Mouse (Mus musculus): ENCODE measurements around the gene 3110082J24Rik. TPM values are rescaled to one million over a fixed set of nuclear protein-coding genes. Genes with fewer than 3 reads are reported as not detected.

3110082J24Rik gene
- total RNA-seq (2021) = 1 to 10 TPM; 1.4 to 3.0 TPM
- long read RNA-seq, experiment 1 = 0 reads
- long read RNA-seq, experiment 2, partial matches to known transcripts = 0 of 2 reads
- long read RNA-seq, experiment 2, other reads (novel, unspliced or antisense) = 2 of 2 reads

DNA sequence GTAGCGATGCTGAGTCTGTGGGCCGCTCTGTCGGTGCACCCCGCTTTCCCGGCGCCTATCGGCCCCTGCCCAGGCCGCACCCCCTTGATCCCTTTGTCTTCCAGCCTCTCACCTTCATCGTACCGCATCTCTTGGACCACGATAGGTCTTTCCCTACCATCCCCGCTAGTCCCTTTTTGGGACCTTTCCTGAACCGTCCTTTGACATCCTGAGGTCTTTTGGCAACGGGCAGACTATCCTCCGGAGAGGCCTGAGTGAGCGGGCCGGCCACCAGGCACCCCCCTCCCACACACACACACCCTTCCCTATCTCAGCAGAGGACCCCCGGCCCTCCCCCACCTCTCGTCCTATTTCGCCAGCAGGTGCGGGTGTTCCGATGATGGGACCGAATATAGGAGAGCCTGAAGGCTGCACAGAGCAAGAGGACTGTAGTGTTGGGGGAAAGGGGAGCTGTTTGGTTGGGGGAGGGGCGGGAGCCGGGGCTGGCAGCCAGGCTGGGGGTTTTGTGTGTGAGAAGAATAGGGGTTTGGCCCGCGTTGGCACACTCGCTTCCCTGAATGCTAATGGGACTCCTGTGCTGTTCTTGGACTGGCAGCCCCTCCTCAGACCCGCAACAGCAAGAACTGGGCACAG, at the start of gene 3110082J24Rik:
3110082J24Rik (minus strand) TSS at position 419 of the 633 bp plus-strand sequence.
- H3K27ac ChIP-seq = peak within 1 kb of the TSS; percentile 63
- intact Hi-C loops (cut with DNase I) = no loop called here
- DNase-seq (ENCODE audit: extremely low spot score in 1 of 2, low spot score in 2 of 2) = peak; percentile 18 to 48
- no peak for TF ChIP-seq CTCF (IDR thresholded peaks at IDR 0.05)
- H3K4me3 ChIP-seq = peak within 1 kb of the TSS; percentile 49

DNA sequence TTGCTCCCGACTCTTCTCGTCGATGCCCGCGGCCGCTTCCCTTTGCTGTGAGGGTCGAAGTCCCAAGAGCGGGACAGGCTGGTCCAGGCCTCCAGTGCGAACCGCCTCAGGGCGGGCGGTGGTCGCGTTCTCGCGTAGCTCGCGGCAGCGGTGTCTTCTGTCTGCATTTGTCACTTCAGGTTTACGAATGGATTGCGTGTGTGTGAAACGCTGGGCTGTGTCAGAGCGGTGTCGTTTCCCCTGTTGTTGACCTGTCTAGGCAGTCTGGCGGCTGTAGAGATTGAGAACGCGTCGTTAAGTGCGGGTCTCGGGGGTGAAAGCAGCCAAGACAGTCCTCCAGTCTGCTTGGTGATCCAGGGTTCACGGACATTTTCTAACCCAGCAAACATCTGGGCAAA, 49.5 kb upstream of the 3110082J24Rik start:
- TF ChIP-seq CTCF (IDR thresholded peaks at IDR 0.05) = no peak
- Histone ChIP-seq H3K4me3 (peak overlapping the region; percentile 99), H3K27ac (peak overlapping the region; percentile 100)
- intact Hi-C loops (cut with DNase I) = no loop called here
- no peak for DNase-seq (ENCODE audit: extremely low spot score in 1 of 2, low spot score in 2 of 2)

DNA sequence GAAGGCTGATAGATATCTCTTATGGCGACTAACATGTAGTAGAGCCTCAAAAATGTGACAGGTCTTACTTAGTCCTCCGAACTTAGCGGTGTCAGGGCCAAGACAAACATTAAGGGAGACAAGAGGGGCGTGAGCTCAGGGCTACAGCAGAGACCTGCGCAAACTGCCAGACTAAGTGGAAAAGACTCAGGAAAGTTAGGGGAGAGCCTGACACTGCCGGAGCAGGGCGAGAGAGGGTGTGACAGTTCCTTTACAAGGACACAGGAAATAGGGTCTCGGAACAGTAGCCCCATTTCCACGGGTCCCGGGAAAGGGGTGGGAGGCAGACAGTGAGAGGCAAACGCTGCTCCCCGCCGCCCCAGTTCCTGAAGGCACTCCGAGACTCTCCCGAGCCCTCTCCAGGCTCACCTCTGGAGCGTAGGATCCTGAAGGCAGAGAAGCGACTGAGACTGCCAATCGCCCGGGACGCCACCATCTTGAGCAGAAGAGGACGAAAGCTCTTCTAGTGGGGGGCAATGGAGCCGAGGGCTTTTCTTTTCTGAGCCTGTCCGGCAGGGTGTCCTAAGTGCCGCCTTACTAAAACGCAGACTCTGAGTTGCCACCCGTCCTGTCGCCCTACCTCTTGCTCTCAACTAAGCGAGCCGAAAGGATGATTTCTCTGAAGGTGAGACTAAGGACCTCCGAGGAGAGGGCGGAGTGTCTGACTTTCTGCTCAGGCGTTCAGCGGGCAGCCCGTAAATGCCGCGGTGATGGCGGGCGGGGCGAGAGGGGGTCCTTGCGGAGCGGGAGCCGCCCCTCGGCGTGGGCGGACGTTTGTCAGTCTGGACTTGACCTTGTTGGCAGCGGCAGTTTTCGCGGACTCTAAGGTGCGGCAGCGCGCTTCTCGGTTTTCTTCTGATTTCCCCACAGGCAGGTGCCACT, 48.8 kb upstream of the 3110082J24Rik start, which contains the start of the genes Hadha and Hadhb:
Hadha (minus strand) TSS at position 689 of the 921 bp plus-strand sequence.
Hadhb (plus strand) TSS at position 775 of the 921 bp plus-strand sequence.
- intact Hi-C loops (cut with DNase I) = no loop called here
- peak; percentile 19; the same call in 1 of the 2 replicates for TF ChIP-seq CTCF (IDR thresholded peaks at IDR 0.05)
- H3K4me3 ChIP-seq = peak within 1 kb of the TSS; percentile 99
- H3K27ac ChIP-seq = peak within 1 kb of the TSS; percentile 100
- DNase-seq (ENCODE audit: extremely low spot score in 1 of 2, low spot score in 2 of 2) = peak; percentile 90 to 93

DNA sequence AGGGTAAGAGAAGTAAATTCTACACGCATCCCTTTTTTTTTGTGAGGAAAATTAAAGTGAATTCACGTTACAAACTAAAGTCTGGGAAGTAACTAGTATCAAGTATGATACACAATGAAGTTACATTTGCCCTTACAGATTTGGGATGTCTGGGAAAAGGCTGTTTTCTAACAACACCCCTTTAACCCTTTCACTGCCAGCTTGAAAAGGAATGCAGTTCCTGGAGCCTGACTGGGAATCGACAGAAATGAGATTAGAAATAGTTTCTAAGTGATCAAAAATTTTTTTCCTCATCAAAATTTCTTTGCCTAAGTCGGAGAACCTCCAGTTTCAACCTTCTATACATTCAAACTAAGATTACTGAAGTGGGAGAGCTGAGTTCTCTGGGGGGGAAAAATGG, 48.1 kb upstream of the 3110082J24Rik start:
- intact Hi-C loops (cut with DNase I) = no loop called here

DNA sequence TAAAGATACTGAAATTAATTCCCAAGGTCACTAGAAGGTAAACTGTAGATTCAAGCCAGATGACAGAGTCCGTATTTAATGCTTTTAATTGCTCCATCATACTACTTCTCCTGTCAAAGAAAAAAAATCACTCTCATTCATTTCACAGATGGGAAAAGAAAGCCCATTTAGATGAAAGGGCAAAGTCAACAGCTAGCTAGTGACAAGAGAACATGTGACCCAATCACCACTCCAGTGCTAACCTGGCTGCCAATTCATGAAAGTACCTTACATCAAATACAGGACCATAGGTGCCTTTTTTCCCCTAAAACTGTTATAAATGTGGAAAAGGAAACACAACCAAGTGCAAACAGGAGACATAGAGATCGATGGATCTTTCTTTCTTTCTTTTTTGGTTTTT, 47.3 kb upstream of the 3110082J24Rik start:
- intact Hi-C loops (cut with DNase I) = no loop called here
- no peak overlapping the region for H3K27ac ChIP-seq
- no peak for TF ChIP-seq CTCF (IDR thresholded peaks at IDR 0.05)

More for the DNA sequence above, 48.1 kb upstream of the 3110082J24Rik start:
- TF ChIP-seq CTCF (IDR thresholded peaks at IDR 0.05) = no peak
- Histone ChIP-seq H3K27ac (no peak overlapping the region; the same call in 1 of the 2 replicates), H3K4me3 (peak overlapping the region; percentile 99)
- no peak for DNase-seq (ENCODE audit: extremely low spot score in 1 of 2, low spot score in 2 of 2)

DNA sequence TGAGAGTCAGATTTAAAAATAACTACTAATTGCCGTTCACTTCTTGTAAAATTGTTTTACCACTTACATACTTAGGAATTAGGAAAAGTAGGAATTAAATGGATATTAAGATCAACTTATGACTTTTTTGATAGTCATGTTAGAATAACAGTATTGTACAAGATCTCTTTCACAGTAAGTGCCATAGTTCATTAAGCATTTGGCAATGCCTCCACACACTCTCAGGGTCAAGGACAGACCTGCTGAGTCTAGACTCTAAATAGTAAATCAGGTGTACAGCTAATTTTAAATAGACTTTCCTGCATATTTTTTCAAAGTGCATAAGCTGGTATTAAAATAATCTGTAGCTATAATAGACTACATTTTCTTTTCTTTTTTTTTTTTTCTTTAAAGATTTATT, 46.5 kb upstream of the 3110082J24Rik start:
- DNase-seq (ENCODE audit: extremely low spot score in 1 of 2, low spot score in 2 of 2) = no peak
- H3K4me3 ChIP-seq = no peak overlapping the region
- no peak overlapping the region for H3K27ac ChIP-seq
- TF ChIP-seq CTCF (IDR thresholded peaks at IDR 0.05) = no peak
- intact Hi-C loops (cut with DNase I) = no loop called here

More for the DNA sequence above, 47.3 kb upstream of the 3110082J24Rik start:
- no peak for DNase-seq (ENCODE audit: extremely low spot score in 1 of 2, low spot score in 2 of 2)
- H3K4me3 ChIP-seq = no peak overlapping the region

DNA sequence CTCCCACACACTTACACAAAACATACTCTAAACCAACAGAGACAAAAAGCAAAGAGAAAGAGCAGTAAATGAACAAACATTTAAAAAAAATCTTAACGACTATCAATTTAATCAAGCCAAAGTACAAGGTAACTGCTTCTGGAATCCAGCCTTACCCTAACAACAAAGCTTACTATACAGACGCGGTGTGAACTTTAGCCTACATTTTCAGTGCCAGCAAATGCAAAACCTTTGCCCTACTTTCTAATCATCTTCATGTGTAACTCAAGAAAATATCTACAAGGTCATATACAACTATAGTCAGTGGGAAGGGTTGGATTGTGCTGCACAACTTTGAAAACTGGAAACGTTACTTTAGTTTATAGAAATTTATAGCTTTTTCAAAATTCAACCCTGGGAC, 46.1 kb upstream of the 3110082J24Rik start:
- Histone ChIP-seq H3K4me3 (no peak overlapping the region), H3K27ac (no peak overlapping the region)
- DNase-seq (ENCODE audit: extremely low spot score in 1 of 2, low spot score in 2 of 2) = no peak
- TF ChIP-seq CTCF (IDR thresholded peaks at IDR 0.05) = no peak
- intact Hi-C loops (cut with DNase I) = no loop called here

DNA sequence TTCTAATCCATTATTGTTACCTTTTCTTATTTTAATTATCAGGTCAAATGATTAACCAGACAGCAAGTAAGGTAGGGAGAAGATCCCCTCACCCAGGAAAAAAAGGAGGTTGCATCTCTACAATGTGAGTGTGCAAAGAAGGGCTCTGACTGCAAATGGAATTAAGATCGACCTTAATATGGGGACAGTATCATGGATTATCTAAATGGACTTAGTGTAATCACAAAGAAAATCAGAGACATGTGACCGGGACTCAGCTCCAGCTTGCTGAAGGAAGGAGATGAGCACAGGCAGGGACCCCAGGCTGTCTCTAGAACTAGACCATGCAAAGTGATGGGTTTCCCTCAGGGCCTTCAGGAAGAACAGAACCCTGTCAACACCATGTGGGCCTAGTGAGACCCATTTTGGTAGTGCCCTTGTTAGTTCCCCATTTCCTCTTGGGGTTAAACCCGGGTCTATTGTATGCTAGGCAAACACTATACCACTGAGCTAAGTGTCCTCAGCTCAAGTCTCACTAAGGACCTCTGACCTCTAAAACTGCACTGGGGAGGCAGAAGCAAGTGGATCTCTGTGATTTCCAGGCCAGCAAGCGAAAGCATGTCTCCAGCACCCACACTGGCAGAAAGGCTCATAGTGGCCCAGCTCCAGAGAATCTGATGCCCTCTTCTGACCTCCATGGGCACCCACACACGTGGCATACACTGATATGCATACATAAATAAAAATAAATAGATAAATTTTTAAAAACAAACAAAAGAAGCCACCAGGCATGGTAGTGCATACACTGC, 42.4 kb upstream of the 3110082J24Rik start:
- intact Hi-C loops (cut with DNase I) = no loop called here
- no peak overlapping the region for H3K4me3 ChIP-seq
- TF ChIP-seq CTCF (IDR thresholded peaks at IDR 0.05) = no peak
- H3K27ac ChIP-seq = no peak overlapping the region
- DNase-seq (ENCODE audit: extremely low spot score in 1 of 2, low spot score in 2 of 2) = no peak

DNA sequence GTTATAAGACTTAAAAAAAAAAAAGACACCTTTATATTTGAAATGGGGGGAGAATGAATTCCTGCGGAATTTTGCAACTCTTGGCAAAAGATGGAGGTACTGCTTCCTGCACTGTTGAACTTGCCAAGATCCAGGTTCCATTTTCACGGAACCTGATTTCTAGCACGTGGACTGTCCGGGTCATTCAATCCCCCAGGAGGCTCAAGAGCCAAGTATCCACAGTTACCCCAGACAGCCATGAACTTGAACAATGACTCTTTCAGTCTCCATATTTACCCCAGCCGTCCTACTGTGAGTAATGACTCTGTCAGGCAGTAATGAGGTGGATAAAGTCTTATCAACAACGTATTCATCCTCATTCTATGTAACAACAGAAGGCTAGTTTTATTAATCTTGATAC, 40.6 kb upstream of the 3110082J24Rik start:
- no peak overlapping the region for H3K4me3 ChIP-seq
- intact Hi-C loops (cut with DNase I) = no loop called here
- no peak for TF ChIP-seq CTCF (IDR thresholded peaks at IDR 0.05)
- no peak for DNase-seq (ENCODE audit: extremely low spot score in 1 of 2, low spot score in 2 of 2)
- H3K27ac ChIP-seq = no peak overlapping the region

DNA sequence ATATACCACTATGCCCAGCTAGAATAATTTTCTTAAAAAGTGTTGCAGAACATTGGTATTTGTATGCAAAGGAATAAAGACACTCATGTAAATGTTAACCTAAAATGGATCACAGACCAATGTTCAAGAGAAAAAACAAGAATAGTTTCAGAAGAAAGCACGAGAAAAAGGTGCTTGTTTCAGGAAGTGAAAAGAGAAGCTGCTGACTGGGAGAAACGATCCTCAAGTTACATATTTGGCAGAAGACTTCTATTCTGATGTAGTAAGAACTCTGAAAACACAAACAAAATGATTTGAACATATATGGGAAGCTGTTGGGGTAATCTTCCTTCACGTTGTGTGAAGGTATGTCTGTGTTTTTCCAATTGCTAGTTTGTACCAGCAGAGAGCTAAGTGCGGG, 32.3 kb upstream of the 3110082J24Rik start:
- no peak overlapping the region for H3K4me3 ChIP-seq
- no peak for TF ChIP-seq CTCF (IDR thresholded peaks at IDR 0.05)
- H3K27ac ChIP-seq = no peak overlapping the region
- no peak for DNase-seq (ENCODE audit: extremely low spot score in 1 of 2, low spot score in 2 of 2)
- intact Hi-C loops (cut with DNase I) = no loop called here

DNA sequence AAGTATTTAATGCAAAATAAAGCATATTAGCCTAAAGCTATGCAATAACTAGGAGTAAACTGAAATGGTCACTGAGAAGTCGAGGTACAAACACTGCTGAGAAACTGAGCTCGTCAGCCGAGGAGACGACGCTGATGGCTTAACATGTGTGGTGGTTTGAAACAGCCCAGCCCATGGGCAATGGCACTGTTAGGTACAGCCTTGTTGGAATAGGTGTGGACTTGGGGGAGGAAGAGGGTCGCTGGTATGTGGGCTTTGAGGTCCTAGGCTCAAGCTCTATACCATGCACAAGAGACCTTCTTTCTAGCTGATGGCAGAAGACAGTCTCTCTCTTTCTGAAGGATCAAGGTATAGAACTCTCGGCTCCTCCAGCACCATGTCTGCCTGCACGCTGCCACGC, 31.4 kb upstream of the 3110082J24Rik start:
- DNase-seq (ENCODE audit: extremely low spot score in 1 of 2, low spot score in 2 of 2) = no peak
- Histone ChIP-seq H3K27ac (no peak overlapping the region), H3K4me3 (no peak overlapping the region)
- TF ChIP-seq CTCF (IDR thresholded peaks at IDR 0.05) = no peak
- intact Hi-C loops (cut with DNase I) = no loop called here
